Mouse (Mus musculus): Measurements from ENCODE around the gene Wdcp.

- TF ChIP-seq POLR2A (IDR thresholded peaks at IDR 0.05; ENCODE audit: insufficient read depth, low read length): no peak
- TF ChIP-seq CTCF (IDR thresholded peaks at IDR 0.05; ENCODE audit: low read depth, low read length): no peak
These were observed 30.4 kb downstream of the Wdcp start for GRCm38 (mm10) chr12:4873531-4873930.
